Mouse (Mus musculus) lung, adult 2 months (tissue): ENCODE results near the gene Gm20388. TPM values are rescaled to one million over a fixed set of nuclear protein-coding genes. Genes with fewer than 3 reads are reported as not detected.
A peak's percentile ranks its signal among the peaks of the same experiment; 100 is the strongest.

Experiments used
- DNase-seq: peaks from one replicate; pipeline ENCODE4 v3.0.0; 2022
- H3K4me1 ChIP-seq: fragments of 200-500 bp; 2 replicates; pipeline ENCODE4 v1.6.1; 2011; ENCODE audit warnings: low read length; ENCODE audit not compliant: control insufficient read depth, insufficient read depth
- H3K4me3 ChIP-seq: fragments of 200-500 bp; replicated peaks from 2 replicates; pipeline ENCODE3; 2011; ENCODE audit warnings: low read depth, mild to moderate bottlenecking, control low read depth, low read length; ENCODE audit errors: extremely low read depth
- CTCF ChIP-seq: fragments of 200-500 bp; IDR thresholded peaks from 2 replicates; pipeline ENCODE4 v1.5.1; 2011; ENCODE audit warnings: mild to moderate bottlenecking, low read length, control low read depth; ENCODE audit not compliant: insufficient read depth
- POLR2A ChIP-seq: fragments of 200-500 bp; IDR thresholded peaks from 2 replicates; pipeline ENCODE4 v1.6.1; 2011; ENCODE audit warnings: low read depth, mild to moderate bottlenecking, control low read depth, low read length, borderline replicate concordance; ENCODE audit errors: extremely low read depth
- WGBS: fragments of 180-500 bp; shearing (Covaris S2); methylation state at CpG from one replicate; pipeline ENCODE4 v1.1.7; 2018; 5-methylcytosine and 5-hydroxymethylcytosine counted together
- polyA plus RNA-seq: library from polyadenylated mRNA; depleted of rRNA; stranded (reverse); fragments of >200 nt; gene quantifications from 2 replicates; pipeline ENCODE4 v1.2.3, GENCODE M21; 2012

The Gm20388 gene
- polyA plus RNA-seq, 1 experiment = 67.8 TPM

- Histone ChIP-seq H3K4me3 (no peak overlapping the region), H3K4me1 (peaks cover 2% of the 10 kb centered on the region; the same call in 1 of the 2 replicates)
- DNase-seq = no peak
- WGBS = 50% methylated on average over 18 of the region's 18 CpGs
- no peak for TF ChIP-seq CTCF
- TF ChIP-seq POLR2A = no peak
Measured at GRCm38 (mm10) chr8:122277204-122277995, 2366.8 kb downstream of the Gm20388 start.

GRCm38 (mm10) chr8:122280156-122280555, 2369.5 kb downstream of the Gm20388 start:
- DNase-seq = no peak
- Histone ChIP-seq H3K4me3 (no peak overlapping the region), H3K4me1 (peaks cover 11% of the 10 kb centered on the region)
- 66% methylated on average over 4 of the region's 4 CpGs for WGBS
- TF ChIP-seq CTCF (no peak), POLR2A (no peak)

GRCm38 (mm10) chr8:122280588-122281316, 2370.1 kb downstream of the Gm20388 start:
- Histone ChIP-seq H3K4me3 (peak overlapping the region; percentile 38), H3K4me1 (peaks cover 11% of the 10 kb centered on the region)
- DNase-seq = no peak
- TF ChIP-seq CTCF (no peak), POLR2A (no peak)
- WGBS = 8% methylated on average over 20 of the region's 20 CpGs

- under 1% methylated on average over 46 of the region's 47 CpGs for WGBS
- TF ChIP-seq POLR2A (peak; percentile 59; the same call in 1 of the 2 replicates), CTCF (no peak)
- H3K4me3 ChIP-seq = peak overlapping the region; percentile 90
- peak; percentile 100 for DNase-seq
- peaks cover 11% of the 10 kb centered on the region for H3K4me1 ChIP-seq
Measured at GRCm38 (mm10) chr8:122281317-122282034, 2370.8 kb downstream of the Gm20388 start.

DNA sequence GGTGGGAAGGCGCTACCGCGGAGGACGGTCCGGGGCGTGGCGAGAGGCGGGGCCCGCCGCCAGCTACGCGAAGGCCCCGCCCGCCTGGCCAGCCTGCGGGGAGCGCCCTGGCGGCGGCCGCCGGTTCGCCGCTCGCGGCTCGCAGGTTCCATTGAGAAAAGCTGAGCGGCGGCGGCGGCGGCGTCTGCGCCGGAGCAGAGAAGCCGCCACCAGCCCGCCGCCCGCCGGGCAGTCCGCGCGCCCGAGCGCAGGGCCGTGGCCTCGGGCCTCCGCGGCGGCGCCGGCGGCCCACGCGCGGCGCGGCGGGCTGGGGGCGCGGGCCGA, 2371.4 kb downstream of the Gm20388 start, which contains the start of gene Zfpm1:
Gene Zfpm1, plus strand, starts transcription at position 107 of the 324 bp plus-strand sequence.
- WGBS = 3% methylated on average over 53 of the region's 60 CpGs
- Histone ChIP-seq H3K4me1 (peaks cover 11% of the 10 kb centered on the region), H3K4me3 (peak within 1 kb of the TSS; percentile 90)
- DNase-seq = no peak
- TF ChIP-seq POLR2A = peak; percentile 17; the same call in 1 of the 2 replicates
- TF ChIP-seq CTCF = no peak

DNA sequence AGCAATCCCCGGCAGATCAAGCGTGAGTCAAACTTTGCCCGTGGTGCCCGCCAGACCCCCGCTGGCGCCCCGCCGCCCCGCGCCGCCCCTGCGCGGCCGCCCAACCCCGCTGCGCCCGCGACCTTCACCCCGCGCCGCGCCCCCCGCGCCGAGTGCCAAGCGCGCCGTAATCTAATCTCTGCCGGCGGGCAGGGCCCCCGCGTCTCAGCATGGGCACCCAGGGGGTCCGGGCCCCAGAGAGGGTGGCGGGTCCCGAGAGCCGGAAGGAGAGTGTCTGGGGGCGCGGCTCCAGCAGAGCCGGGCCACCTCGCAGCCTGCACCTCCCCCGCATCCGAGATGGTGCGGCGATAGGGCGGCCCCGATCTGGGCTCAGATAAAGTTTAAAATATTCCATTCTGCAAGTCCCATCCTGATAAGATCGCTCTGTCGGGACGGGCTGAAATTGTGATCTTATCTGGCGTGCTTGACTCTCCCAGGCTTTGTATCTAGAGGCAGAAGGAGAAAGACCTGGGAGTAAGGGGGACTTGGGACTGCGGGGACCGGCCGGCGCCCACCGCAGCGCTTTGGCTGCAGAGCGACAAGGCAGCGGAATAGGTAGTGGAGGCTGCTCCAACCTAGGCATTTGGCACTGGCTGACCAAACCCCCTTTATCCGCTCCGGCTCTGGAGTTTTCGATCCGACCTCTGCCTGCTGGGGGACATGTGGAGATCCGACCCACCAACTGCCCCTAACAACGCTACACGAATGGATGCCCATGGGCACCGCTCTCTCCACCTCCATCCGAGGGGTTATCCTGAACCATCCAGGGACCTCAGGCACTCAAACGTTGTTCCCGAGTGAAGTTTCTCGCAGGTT, 2372.1 kb downstream of the Gm20388 start:
- peak overlapping the region; percentile 70 for H3K4me3 ChIP-seq
- WGBS = under 1% methylated on average over 70 of the region's 70 CpGs
- peaks cover 11% of the 10 kb centered on the region for H3K4me1 ChIP-seq
- TF ChIP-seq CTCF (no peak), POLR2A (no peak)
- peak; percentile 39 for DNase-seq

- H3K4me3 ChIP-seq = peak overlapping the region; percentile 70
- peak; percentile 64 for DNase-seq
- peaks cover 11% of the 10 kb centered on the region for H3K4me1 ChIP-seq
- WGBS = 2% methylated on average over 37 of the region's 37 CpGs
- TF ChIP-seq POLR2A = 0 out of 2 replicates have a peak, but pooled peaks have one; percentile 1
- TF ChIP-seq CTCF = no peak
Measured at GRCm38 (mm10) chr8:122283356-122284202, 2372.9 kb downstream of the Gm20388 start.

DNA sequence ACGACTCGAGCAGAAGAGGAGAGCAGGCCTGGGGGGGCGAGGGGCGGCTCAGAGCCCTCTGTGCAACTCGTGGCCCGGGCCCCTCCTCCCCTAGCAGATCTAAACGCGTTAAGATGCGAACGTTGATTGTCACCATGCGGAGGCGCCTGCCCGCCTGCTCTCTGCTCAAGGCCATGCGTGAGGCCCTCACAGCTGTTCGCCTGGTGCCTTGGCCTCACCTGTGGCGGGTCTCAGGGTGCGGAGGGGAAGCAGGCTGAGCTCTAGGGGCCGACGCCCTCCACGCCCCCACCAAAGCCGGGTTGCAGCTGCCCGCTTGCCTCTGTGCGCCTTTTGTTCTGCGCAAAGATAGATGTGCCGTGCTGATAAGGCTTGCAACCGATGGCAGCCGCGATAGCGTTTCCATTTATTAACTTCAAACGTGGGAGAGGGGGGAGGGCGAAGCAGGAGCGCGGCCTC, 2373.6 kb downstream of the Gm20388 start:
- WGBS = 1% methylated on average over 33 of the region's 33 CpGs
- DNase-seq = peak; percentile 68
- Histone ChIP-seq H3K4me1 (peaks cover 11% of the 10 kb centered on the region), H3K4me3 (peak overlapping the region; percentile 70)
- TF ChIP-seq CTCF = no peak
